In genomic region chr14:124410945-124411344, GRCm38 (mm10) we compare ENCODE assay signal across 10 mouse cellular contexts.
A peak's percentile ranks its signal among the peaks of the same experiment; 100 is the strongest.
DNase-seq lines count a peak whose midpoint lies in the region; ATAC-seq lines count a peak whose summit lies in the region.
"Had no signal": no experiment of that assay in that cellular context is flagged by ENCODE, and none has a peak within 500 bp of the region (broad histone marks: within the 10 kb centered on the region; RNA-seq: fewer than 3 reads in every experiment).

No protein-coding gene starts in this region.

- intact Hi-C loops in heart, postnatal 25 days (cut with DNase I) = loop anchor here (5.0 to 10.0 kb wide), 2 partner anchors 264 to 331 kb away; partner anchors contain the start of gene Fgf14

- no peak overlapping the region for H3K4me2 ChIP-seq in midbrain, embryonic 14.5 days (ENCODE audit: low read length)
- H3K4me2 ChIP-seq in midbrain, embryonic 15.5 days = no peak overlapping the region
- H3K4me2 ChIP-seq: neural tube, embryonic 12.5 days had no signal

- 2% methylated on average over 1 of the region's 1 CpGs for WGBS in midbrain, embryonic 14.5 days
- 3% methylated on average over 1 of the region's 1 CpGs for WGBS in midbrain, embryonic 15.5 days

- no peak overlapping the region for H3K27ac ChIP-seq in midbrain, embryonic 14.5 days (replicated peaks; ENCODE audit: low read depth, low read length)
- no peak overlapping the region for H3K27ac ChIP-seq in midbrain, embryonic 15.5 days
- H3K27ac ChIP-seq: neural tube, embryonic 12.5 days had no signal

- no peak overlapping the region for H3K4me3 ChIP-seq in midbrain, embryonic 14.5 days (replicated peaks; ENCODE audit: low read depth, low read length)
- H3K4me3 ChIP-seq in midbrain, embryonic 15.5 days = no peak overlapping the region
- H3K4me3 ChIP-seq: neural tube, embryonic 12.5 days had no signal

- no peaks in the 10 kb centered on the region for H3K27me3 ChIP-seq in midbrain, embryonic 14.5 days (ENCODE audit: control insufficient read depth, insufficient read depth, low read length)
- H3K27me3 ChIP-seq in midbrain, embryonic 15.5 days (replicated peaks) = no peaks in the 10 kb centered on the region
- H3K27me3 ChIP-seq: neural tube, embryonic 12.5 days had no signal

- no peaks in the 10 kb centered on the region for H3K9me3 ChIP-seq in midbrain, embryonic 14.5 days (ENCODE audit: control insufficient read depth, low read length)
- no peaks in the 10 kb centered on the region for H3K9me3 ChIP-seq in midbrain, embryonic 15.5 days
- H3K9me3 ChIP-seq: neural tube, embryonic 12.5 days had no signal

- no peaks in the 10 kb centered on the region for H3K36me3 ChIP-seq in midbrain, embryonic 14.5 days (ENCODE audit: control insufficient read depth, insufficient read depth, low read length)
- no peaks in the 10 kb centered on the region for H3K36me3 ChIP-seq in midbrain, embryonic 15.5 days (replicated peaks)
- H3K36me3 ChIP-seq: neural tube, embryonic 12.5 days had no signal

- peak; percentile 4 for DNase-seq in heart, adult 8-10 months (ENCODE audit: low spot score)
- DNase-seq in heart, postnatal 25 days (ENCODE audit: low spot score) = no peak
- peak; percentile 79 for DNase-seq in midbrain, embryonic 14.5 days
- peak; percentile 4 for DNase-seq in c-Kit-positive CD71-positive TER-119-negative erythroid progenitor cells, embryonic 14.5 days (ENCODE audit: low read depth)
- peak; percentile 8 for DNase-seq in retina, postnatal 7 days (ENCODE audit: low read depth, low spot score)
- DNase-seq in kidney, postnatal 25 days = no peak
- no peak for DNase-seq in thymus, adult 18-20 months
- DNase-seq: adrenal gland, postnatal 36 days had no signal

- no peak overlapping the region for H3K9ac ChIP-seq in midbrain, embryonic 14.5 days (replicated peaks; ENCODE audit: low read length)
- no peak overlapping the region for H3K9ac ChIP-seq in midbrain, embryonic 15.5 days
- H3K9ac ChIP-seq: neural tube, embryonic 12.5 days had no signal

- no peaks in the 10 kb centered on the region for H3K4me1 ChIP-seq in midbrain, embryonic 14.5 days (ENCODE audit: control insufficient read depth, insufficient read depth, low read length)
- no peaks in the 10 kb centered on the region for H3K4me1 ChIP-seq in midbrain, embryonic 15.5 days
- H3K4me1 ChIP-seq: neural tube, embryonic 12.5 days had no signal

- no peak for ATAC-seq in midbrain, embryonic 14.5 days (ENCODE audit: low FRiP score, low TSS enrichment)
- ATAC-seq in midbrain, embryonic 15.5 days (replicated peaks) = no peak

Comparison
In these comparisons a context has a peak if more than half of its experiments do, and no peak if none do; other contexts are left out.
1. DNase-seq: peak in heart, adult 8-10 months (single experiment), midbrain, embryonic 14.5 days (single experiment), c-Kit-positive CD71-positive TER-119-negative erythroid progenitor cells, embryonic 14.5 days (single experiment) and retina, postnatal 7 days (single experiment); none in heart, postnatal 25 days (single experiment), kidney, postnatal 25 days (0 of 2) and thymus, adult 18-20 months (0 of 2).